Mouse (Mus musculus) myocyte (in vitro differentiated cells): ENCODE data around the gene Zcchc9.

Experiments
- E2F4 ChIP-seq: IDR thresholded peaks from one replicate; pipeline ENCODE4 v1.6.1; 2011; ENCODE audit warnings: mild to moderate bottlenecking, control low read depth, moderate library complexity; ENCODE audit not compliant: insufficient read depth
- MAX ChIP-seq: IDR thresholded peaks from one replicate; pipeline ENCODE4 v1.6.1; 2011; ENCODE audit warnings: low read depth, mild to moderate bottlenecking, control low read depth
- MYOD1 ChIP-seq, 3 experiments: IDR thresholded peaks; one replicate each; pipeline ENCODE4 v1.6.1; 2011; ENCODE audit warnings: control low read depth in 2 of 3, low read depth in 2 of 3, mild to moderate bottlenecking in 2 of 3, moderate library complexity in 1 of 3; ENCODE audit not compliant: insufficient read length in 2 of 3, control insufficient read depth in 1 of 3
- POLR2A ChIP-seq: IDR thresholded peaks from one replicate; pipeline ENCODE4 v1.6.1; 2011; ENCODE audit warnings: low read depth, mild to moderate bottlenecking, control low read depth, moderate library complexity; ENCODE audit not compliant: insufficient read length
- POLR2AphosphoS2 ChIP-seq: IDR thresholded peaks from one replicate; pipeline ENCODE4 v1.6.1; 2011; ENCODE audit warnings: low read depth, control low read depth; ENCODE audit not compliant: insufficient read length
- TCF12 ChIP-seq: IDR thresholded peaks from one replicate; pipeline ENCODE4 v1.6.1; 2011; ENCODE audit warnings: mild to moderate bottlenecking, control low read depth; ENCODE audit not compliant: poor library complexity, insufficient read depth, severe bottlenecking
- USF1 ChIP-seq: IDR thresholded peaks from one replicate; pipeline ENCODE4 v1.6.1; 2011; ENCODE audit warnings: low read depth, mild to moderate bottlenecking, control low read depth, moderate library complexity

GRCm38 (mm10) chr13:91801726-91802125 lies 5.8 kb downstream of the Zcchc9 start:
- TF ChIP-seq POLR2AphosphoS2: no peak
- no peak for TF ChIP-seq MYOD1 (IDR thresholded peaks at IDR 0.05; ENCODE audit: control insufficient read depth in 1 of 3, insufficient read length in 2 of 3, low read depth in 2 of 3)
- no peak for TF ChIP-seq E2F4
- no peak for TF ChIP-seq POLR2A
- TF ChIP-seq TCF12: no peak
- TF ChIP-seq USF1: no peak
- no peak for TF ChIP-seq MAX
